Mouse (Mus musculus): Measurements from ENCODE around the gene Psmd9. TPM values are rescaled to one million over a fixed set of nuclear protein-coding genes. Genes with fewer than 3 reads are reported as not detected.

Psmd9 gene
- total RNA-seq, 2 experiments from 2014 or later: 14.1 to 18.3 TPM

DNA sequence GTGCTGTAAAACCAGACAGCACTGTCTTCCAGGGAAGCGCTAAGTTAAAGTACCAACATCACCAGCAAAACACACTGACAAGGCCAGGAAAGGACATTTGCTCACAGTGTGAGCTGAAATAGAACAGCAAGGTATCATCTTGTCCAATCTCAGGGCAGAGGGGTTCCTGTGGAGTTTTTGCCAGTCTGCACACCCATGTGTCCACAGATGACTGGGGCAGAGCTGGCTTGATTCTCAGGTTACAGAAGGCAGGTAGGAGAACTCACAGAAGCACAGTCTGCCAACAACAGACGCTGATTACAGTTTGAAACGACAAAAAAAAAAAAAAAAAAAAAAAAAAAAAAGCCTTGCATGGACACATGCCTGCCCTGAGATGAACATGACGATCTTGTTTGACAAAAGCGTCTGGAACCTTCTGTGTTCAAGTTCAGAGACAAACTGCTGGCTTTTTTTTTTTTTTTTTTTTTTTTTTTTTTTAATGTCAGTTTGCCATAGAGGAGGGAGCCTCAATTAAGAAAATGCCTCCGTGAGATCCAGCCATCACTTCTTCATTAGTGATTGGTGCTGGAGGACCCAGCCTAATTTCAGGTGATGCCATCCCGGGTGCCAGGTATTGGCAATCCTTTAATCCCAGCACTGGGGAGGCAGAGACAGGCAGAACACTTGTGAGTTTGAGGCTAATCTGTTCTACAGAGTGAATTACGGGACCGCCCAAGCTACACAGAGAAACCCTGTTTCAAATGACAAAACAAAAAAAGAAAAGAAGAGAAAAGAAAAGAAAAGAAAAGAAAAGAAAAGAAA lies 112.3 kb downstream of the Psmd9 start:
- no peak for DNase-seq
- intact Hi-C loops (cut with DNase I): no loop called here

DNA sequence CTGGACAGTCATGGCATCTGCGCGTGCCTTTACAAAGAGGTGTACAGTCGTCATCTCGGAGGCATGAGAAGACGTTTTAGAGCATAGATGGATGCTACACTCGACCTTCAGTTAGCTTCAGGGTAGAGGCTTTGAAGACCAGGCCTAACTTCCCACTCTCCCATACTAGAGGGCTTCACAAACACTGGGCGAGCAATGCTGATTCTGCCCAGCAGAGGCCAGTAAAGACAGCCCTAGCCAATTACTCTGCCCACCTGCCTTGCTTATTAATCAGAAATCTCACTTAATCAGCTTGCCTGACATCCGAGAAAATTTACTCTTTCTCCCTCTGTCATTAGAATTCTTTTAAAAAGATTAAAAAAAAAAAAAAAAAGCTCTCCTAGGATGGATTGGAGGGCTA lies 116.0 kb downstream of the Psmd9 start:
- intact Hi-C loops (cut with DNase I): loop anchor here (2.0 to 5.0 kb wide), 2 partner anchors 84 to 152 kb away; no protein-coding TSS in a partner anchor
- DNase-seq: peak; percentile 22 to 40

DNA sequence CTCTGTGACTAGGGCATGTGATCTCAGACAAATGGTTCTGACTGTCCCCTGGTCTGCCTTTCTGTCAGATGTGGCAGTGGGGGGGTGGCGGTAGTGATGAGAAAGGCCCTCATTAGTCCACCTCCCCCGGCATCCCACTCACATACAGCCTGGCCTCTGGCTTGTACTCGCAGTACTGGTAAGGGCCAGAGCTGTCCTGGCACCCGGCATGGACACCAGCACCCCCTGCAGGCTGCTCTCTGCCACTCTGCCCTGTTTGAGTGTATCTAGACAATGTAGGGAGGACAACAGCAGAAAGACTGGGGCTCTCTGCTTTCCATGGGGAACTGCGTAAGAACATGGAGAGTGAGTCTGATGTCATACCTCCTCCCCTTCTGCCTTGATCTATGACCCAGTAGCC lies 118.9 kb downstream of the Psmd9 start:
- DNase-seq: no peak
- intact Hi-C loops (cut with DNase I): loop anchor here (5.0 kb wide), 1 partner anchor 149 kb away; no protein-coding TSS in a partner anchor

DNA sequence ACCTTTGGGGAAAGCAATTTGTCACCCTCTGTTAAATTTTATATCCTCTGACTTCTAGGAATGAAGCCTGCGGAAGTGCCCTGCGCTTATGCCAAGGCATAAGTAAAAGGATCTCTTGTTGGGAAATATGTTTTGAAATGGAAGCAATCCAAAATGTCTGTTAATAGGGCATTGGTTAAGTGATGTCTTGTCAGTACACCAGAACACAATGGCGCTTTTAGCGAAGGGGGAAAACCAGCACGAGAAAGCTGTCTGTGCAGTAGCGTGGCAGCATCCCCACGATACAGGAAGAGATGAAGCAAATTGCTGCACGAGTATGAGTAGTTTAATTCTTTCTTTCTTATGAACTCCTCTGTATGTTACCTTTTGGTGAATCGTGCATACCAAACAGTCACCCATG lies 125.4 kb downstream of the Psmd9 start:
- no peak for DNase-seq
- intact Hi-C loops (cut with DNase I): no loop called here

DNA sequence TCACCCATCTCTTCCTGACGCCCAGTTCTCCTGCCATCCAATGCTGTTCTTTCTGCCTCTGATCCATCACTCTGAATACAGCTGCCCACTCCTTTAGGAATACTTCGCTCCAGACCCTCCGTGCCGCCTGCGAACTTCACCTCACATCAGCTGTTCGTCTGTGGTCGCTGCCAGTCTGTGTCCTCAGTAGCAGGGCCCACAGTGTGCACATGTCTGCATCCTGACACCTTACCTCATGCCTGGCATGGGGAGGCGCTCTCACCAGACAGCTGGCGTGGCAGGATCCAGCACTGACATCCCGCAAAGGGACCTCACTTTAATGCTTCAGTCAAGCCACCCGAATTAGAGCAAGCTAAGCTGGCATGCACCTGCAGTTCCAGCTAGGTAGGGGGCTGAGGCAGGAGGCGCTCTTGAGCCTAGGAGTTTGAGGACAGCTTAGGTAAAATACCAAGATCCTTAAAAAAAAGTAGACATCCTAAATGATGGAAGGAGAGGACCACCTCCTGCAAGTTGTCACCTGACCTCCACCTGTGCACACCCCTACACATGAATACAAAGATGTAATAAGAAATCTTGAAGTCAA lies 127.1 kb downstream of the Psmd9 start:
- DNase-seq: no peak
- intact Hi-C loops (cut with DNase I): loop anchor here (1.0 kb wide), 1 partner anchor 21 kb away; no protein-coding TSS in a partner anchor

DNA sequence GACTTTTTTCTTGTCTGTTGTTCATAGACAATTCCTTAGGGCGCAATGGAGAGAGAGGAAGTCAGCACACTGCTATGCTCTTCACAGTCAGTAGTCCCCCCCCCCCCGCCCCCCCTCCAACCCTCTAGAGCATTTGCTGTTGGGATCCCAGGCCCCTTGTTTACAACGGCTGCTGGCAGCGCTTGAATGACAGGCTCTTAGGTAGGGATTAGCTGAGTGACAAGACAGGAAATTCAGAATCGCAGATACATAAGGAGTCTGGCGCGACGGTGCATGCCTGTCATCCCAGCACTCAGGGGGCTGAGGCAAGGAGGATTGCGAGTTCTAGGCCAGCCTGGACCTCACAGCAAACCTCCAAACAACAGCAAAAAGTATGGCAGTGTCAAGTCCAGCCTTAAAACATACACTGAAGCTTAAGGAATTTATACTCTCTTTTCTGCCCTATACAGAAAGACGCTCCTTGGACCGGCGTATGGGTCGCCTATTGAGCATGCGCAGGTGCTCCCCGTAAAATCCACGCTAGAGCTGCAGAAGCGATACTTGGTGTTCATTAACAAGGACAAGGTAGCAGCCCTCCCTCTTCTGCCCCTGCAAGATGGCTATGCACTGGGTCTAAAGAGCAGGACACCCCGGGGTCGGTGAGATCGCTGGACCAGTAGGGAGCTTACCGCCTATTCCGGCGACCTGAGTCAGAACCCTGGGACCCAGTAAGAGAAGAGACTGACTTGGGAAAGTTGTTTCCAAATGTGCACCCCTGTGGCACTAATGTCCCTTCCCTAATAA lies 128.0 kb downstream of the Psmd9 start:
- no peak for DNase-seq
- intact Hi-C loops (cut with DNase I): loop anchor here (1.0 kb wide), 1 partner anchor 20 kb away; no protein-coding TSS in a partner anchor

DNA sequence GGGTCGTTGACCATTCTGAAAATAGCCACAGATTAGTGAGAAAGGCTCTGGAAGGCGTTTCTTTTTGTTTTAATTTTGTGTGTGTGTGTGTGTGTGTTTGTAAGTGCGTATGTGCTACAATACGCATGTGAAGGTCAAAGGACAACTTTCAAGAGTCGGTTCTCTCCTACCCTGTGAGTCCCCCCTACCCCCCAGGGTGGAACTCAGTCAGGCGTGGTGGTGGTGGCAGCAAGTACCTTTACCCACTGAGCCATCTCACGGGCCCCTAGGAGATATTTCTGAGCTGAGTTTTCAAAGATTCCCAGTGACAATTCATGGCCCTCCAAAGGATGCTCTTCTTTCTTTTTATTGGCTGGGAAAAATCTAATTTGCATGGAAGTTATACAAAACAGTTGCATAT lies 128.6 kb downstream of the Psmd9 start:
- DNase-seq: no peak
- intact Hi-C loops (cut with DNase I): no loop called here

DNA sequence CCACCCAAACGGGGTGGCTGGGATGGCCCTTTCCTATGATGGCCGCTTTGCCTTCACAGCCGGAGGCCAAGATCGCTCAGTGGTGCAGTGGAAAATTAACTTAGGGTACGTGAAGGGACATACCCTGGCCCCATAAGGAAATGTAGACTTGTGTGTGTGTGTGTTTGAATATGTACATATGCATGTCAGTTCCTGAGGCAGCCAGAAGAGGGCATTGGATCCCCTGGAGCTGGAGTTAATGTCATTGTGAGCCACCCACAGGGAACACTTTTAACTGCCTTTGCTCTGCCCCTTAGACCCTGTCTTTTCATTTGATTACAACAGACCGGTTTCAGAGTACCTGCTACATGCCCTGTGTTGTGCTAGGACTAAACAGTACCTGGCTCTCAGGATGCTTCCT lies 129.3 kb downstream of the Psmd9 start:
- intact Hi-C loops (cut with DNase I): no loop called here
- DNase-seq: no peak

Other genes starting within 250 kb of the Psmd9 start
- gene Kdm2b, start 179.6 kb upstream of the Psmd9 start, total RNA-seq (2021): 10 to 100 TPM; 16.6 to 19.0 TPM
- gene Orai1, start 154.3 kb upstream of the Psmd9 start, total RNA-seq (2021): 10 to 100 TPM; 16.7 to 19.3 TPM
- not detected for gene Morn3, start 122.4 kb upstream of the Psmd9 start, total RNA-seq (2021)
- 10 to 100 TPM in 1 of 2 experiments, 1 to 10 TPM in 1; 7.3 to 10.7 TPM for gene Tmem120b, start 101.0 kb upstream of the Psmd9 start, total RNA-seq (2021)
- gene Rhof, start 36.7 kb upstream of the Psmd9 start, total RNA-seq (2021): under 1 TPM; 0.44 to 0.68 TPM
- gene Setd1b, start 27.2 kb upstream of the Psmd9 start, total RNA-seq (2021): 10 to 100 TPM; 18.5 to 21.5 TPM
- gene Hpd, start 13.3 kb downstream of the Psmd9 start, total RNA-seq (2021): not detected
- gene Wdr66, start 82.7 kb downstream of the Psmd9 start, total RNA-seq (2021): 1 to 10 TPM in 1 of 2 experiments, under 1 TPM in 1; 0.97 to 1.4 TPM
- gene Bcl7a, start 174.4 kb downstream of the Psmd9 start, total RNA-seq (2021): 10 to 100 TPM in 1 of 2 experiments, 1 to 10 TPM in 1; 7.1 to 12.3 TPM
- 10 to 100 TPM; 30.4 to 31.8 TPM for gene Mlxip, start 225.4 kb downstream of the Psmd9 start, total RNA-seq (2021)

All from heart, postnatal 36 days (tissue).